Mouse (Mus musculus) retina, postnatal 7 days (tissue): Measurements from ENCODE around the gene Pepd.

ENCODE experiments used
- DNase-seq: peaks from one replicate; pipeline ENCODE4 v3.0.0-alpha.2; 2012; ENCODE audit warnings: low read depth, low spot score

Gene Pepd

DNA sequence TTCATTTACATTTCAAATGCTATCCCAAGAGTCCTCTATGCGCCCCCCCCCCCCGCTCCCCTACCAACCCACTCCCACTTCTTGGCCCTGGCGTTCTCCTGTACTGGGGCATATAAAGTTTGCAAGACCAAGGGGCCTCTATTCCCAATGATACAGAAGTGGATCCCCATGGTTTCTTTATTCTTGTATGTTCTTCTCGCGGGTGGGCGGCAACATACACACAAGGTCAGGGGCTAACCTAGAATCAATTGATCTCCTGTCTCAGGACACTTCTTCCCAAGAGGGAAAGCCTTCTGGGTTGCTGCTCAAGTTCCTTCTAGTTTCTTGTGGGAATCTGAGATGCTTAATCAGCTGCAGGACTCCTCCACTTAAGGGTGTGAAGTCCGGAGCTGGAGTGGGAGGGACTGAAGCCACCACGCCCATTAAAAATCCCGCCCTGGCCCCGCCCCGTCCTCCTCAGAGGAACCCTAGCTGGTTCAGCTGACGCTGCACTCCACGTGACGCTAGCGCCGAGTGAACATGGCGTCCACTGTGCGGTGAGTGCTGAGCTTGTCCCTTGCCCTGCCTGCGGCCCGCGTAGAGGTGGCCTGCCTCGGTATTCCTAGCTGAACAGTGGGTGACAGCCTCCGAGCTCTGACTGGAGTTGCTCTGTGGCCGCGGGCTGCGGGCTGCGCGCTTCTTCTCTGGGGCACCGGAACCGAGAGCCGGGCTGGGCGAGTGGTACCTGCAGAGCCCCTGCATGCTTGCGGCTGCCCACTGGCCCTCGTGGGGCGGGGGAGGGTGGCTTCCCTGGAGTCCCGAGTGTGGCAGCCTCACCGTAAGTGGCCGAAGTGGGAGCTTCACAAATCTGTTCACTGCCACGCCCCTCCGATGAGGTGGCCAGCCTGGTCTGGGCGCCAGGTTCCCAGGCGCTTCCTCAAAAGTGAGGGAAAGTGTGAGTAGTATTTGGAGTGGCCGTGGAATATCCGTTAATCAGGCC lies at the start of gene Pepd:
Gene Pepd, plus strand, starts transcription at position 461 of the 979 bp plus-strand sequence.
- peak; percentile 66 for DNase-seq

DNA sequence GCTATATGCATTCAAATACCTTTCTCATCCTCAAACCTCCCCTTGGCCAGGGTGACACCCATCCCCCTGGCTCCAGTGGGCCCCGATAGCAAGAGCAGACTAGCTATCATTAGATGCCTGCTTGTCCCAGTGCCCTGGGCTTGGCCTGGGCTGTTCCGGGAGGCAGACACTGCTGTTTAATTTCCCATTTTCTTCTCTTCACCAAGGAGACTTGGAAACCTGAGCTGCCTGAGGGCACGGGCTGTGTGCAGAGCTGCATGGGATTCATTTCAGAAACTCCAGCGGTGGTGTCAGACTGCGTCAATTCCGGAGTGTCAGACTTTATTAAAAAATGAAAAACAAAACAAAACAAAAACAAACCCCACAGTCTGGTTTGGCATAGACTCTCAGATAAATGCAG lies 44.9 kb upstream of the Pepd start:
- no peak for DNase-seq

DNA sequence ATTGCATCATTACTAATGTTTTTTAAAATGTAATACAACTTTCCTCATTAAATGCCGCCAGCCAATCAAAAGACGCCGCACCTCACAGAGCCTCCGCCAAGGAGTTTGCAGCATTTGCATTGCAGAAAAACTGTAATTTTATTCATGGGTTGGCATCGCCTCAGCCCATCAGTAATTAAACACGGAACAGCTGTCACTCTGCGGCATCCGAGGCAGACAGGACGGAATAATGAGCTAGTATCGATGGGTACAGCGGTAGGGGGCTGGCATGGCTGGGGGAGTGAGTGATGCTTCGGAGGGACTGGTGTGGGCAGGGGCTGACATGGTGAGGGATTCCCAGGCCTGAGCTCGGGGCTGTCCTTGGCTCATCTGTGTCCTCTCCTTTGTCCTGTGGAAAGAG lies 42.5 kb upstream of the Pepd start:
- no peak for DNase-seq

DNA sequence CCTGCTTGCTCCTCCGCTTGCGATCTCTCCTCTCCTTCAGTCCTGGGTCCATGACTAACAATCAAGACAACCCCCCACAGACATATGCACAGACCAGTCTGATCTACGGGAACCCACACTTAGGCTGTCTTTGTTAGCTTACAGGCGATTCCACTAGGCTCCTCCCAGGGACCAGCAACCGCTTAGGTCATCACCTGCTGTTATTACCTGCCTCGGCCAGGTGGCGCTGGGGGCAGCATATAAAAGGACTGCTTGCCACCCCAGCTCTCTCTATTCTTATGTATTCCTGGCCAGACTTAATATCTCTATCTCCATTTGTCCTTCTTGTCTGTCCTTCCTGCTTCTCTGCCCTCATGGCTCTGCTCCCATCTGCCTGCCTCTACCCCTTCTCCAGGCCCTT lies 35.4 kb upstream of the Pepd start:
- no peak for DNase-seq

DNA sequence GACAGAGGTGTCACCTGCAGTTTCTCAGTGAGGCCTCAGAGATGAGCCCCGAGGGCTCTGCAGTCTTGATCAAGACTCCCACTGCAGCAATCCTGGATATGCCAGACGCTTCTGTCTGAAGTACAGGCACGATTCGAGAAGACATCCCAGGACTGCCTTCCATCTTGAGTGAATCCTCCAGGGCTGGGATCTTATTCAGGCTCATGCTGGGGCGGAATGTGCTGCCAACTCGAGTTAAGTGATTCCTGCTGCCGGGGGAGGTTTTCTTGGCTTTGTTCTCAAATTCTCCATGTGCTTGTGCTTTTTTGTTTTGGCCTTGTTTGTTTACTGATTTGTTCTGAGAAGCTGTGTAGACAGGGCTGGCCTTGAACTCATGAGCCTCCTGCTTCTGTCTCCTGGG lies 34.4 kb upstream of the Pepd start:
- DNase-seq = no peak

DNA sequence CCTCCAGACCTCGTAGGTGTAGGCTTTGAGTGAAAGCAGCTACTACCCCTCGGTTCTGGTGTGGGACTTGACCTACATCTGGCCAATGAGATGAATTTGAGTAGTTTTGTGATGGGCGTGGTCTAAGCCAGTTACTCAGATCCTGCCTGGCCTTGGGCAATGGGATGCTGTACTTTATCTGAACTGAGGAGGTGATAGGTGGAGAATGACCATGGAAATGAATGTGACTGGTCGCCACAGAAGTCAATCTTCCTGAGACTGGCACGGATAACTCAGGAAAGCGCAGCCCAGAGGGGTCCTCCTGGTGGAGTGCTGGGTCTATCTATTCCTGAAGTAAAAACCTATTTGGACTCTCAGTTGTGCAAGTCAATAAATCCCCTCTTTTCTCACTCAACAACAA lies 23.7 kb upstream of the Pepd start:
- no peak for DNase-seq

DNA sequence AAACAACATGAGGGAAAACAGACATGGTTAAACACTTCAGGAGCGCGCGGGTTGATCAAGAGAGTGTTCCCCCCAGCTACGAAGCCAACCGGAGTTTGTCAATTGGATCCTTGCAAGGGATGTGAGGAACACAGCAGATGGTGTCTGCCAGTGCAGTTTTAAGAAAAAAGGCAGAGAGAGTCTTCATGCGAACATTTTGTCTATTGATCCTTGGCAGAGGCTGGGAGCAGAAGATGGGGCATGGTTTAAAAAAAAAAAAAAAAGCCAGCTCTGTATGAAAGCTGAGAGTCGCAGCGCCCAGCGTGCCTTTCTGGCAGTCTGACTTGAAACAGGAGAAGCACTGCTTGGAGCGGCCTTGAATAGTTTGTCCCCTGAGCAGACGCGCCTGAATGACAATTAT lies 23.3 kb upstream of the Pepd start:
- no peak for DNase-seq

DNA sequence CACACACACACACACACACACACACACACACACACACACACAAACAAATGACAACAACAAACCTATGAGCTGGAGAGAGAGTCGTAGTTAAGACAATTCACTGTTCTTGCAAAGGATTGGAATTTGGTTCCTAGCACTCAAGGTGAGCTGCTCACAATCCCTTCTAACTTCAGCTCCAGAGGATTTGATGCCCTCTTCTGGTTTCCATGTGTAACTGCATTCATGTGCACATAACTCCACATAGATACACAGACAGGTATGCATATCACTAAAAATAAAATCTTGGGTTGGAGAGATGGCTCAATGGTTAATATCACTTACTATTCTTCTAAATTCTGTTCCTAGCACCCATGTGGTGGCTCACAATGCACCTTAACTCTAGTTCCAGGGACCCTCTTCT lies 19.3 kb upstream of the Pepd start:
- DNase-seq = no peak

DNA sequence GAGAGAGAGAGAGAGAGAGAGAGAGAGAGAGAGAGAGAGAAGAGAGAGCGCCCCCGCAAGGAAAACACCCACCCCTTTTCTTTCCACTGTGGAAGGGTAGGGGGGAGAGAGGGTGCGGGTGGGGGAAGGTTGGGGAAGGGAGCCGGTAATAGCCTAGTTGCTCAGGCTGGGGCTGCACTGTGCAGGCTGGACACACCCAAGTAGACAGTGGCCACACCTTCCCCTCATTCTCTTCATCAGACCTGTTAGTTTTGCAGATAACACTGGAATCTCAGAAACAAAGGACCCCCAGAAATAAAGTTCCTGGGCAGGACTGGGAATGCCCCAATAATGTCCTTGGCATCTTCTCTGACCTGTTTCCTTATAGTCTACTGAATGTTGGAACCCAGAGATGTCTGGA lies 15.7 kb upstream of the Pepd start:
- no peak for DNase-seq

DNA sequence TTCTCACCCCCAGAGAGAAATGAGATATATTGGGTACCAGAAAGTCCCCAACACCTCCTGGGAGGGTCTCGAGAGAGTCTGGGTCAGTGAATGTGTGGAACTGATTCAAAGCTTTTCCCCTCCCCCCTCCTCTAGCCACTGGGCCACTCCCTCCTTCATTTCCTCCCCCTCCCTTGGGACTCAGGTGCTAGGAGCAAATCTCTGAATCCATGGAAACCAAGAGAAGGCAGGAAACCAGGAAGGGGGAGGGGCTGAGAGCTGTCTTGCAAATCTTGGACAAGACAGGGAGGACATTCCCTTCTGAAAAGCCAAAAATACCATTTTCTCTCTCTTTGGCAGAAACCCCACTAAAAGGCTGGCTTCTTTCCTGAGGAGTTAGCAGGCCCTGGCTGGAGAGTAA lies 15.1 kb upstream of the Pepd start:
- DNase-seq = no peak

DNA sequence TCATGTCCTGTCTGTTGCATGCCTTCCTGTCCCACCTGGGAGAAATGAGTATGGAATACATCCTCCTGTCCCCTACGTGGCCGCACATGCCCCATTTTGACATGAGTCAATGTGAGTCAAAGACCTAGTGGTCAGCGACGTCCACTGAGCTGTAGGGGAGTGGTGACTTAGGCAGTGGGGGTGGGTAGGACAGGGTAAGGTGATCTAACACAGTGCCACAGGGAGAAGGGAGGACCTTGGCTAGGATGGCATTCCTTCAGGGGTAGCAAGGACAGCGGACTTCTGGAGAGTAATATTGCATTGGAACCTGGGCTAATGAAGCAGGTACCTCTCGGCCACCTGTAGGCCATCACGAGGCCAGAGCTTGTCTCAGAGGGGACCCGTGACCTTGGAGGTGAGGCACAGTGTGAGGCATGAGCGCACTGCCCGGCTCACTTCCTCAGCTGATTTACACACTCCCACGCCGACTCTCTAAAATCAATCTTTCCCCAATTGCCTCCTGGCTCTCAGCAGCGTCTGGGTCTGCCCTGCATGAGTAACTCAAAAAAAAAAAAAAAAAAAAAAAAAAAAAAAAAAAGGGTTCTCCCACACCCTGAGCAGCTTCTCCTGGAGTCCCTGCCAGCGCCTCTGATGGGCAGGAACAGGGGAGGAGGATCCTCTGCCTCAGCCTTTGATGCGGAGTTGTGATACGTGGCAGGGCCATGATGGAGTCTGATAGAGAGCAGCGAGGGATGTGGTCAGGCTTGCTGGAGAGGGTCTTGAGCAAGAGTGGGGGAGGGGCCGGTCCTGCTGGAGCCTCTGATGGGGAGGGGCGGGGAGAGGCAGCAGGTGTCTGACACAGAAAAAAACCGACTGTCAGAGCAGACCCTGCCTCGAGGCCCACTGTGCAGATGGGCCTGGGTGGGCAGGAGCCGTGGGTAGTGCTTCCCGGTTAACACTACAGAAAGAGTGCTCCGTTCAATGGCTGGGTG lies 1.8 kb upstream of the Pepd start:
- no peak for DNase-seq

DNA sequence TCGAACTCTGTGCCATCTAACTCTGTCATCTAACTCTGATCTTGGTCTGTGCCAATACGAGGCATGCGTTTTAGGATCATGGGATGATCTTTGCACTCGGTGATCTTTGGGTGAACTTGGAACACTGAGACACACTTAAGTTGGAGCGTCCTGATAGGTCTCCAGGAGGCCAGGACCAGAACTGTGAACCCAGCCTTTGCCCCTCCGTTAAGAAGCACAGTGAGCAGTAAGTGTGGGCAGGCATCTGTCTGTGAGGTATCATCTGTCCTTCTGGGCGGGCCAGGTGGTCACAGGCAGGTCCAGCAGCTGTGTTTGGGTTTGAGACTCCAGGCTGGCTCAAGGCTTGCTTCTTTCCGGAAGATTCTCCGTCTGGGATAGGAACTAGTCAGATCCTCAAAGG lies 1.8 kb downstream of the Pepd start:
- no peak for DNase-seq

DNA sequence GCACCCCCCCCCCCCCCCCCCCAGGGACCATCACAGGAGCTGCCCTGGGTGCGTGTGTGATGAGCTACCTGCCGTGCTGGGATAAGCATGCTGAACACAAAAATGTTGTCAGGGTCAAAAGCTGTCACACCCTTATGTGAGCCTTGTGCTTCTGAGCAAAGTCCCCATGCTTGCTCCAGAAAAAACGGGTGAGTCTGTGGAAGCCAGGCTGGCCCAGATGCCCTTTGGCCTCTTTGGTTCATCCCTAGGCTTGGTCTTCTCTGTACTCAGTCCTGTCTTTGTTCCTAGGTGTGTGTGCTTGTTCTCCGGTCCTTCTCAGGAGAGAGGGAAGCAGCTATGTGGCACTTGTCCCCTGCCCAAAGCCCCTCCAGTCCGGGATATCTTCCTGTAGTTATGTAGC lies 3.4 kb downstream of the Pepd start:
- no peak for DNase-seq

DNA sequence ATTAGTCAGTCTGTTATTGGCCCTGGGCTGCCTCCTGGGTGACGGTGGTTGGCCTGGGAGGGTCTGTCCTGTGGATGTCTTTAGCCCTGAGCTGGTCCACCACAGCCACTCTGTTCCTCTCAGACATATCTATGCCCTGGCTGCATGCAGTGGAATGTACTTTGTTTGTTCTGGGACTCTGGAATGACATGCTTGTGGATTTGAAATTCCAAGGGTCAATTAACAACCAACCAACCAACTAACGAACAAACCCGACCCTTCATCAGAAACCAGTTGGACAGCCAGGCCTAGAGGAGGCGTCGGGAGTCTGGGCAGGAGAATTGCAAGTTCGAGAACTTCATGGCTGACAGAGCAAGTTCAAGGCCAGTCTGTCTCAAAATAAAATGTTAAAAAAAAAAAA lies 5.4 kb downstream of the Pepd start:
- no peak for DNase-seq

DNA sequence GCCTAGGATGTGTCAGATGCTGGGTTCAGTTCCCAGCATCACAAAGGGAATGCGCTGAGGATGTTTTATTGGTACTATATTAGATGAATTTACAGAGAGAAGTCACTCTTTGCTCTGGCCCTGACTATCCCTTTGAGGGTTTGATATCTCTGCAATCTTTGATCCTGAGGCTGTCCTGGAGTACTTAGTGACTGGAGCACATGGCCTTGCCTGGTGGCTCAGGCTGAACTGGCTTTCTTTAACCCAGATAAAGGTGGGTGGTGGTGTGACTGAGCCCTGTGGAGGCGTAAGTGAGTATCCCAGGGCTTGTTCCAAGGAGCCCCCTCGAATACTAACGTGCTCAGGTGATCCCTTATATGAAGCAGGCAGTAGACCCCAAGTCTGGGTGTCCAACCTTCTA lies 5.8 kb downstream of the Pepd start:
- no peak for DNase-seq

DNA sequence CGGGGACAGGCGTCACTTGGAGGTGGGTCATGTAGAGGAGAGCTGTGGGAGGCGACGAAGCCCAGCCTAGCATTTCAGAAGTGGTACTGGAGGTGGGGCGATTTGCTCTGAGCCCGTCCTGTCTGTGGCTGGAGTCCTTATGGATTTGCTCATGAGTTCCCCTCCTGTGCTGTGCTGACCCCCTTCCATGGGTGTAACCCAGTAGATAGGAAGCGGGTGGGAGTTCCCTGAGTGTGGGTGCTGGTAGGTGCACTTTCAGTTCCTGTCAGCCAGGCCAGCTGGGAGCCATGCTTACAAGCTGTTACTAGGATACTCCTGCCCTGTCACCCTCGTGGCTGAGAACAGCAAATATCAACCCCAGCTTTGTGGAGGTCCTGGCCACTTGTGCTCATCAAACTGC lies 6.2 kb downstream of the Pepd start:
- DNase-seq = no peak

DNA sequence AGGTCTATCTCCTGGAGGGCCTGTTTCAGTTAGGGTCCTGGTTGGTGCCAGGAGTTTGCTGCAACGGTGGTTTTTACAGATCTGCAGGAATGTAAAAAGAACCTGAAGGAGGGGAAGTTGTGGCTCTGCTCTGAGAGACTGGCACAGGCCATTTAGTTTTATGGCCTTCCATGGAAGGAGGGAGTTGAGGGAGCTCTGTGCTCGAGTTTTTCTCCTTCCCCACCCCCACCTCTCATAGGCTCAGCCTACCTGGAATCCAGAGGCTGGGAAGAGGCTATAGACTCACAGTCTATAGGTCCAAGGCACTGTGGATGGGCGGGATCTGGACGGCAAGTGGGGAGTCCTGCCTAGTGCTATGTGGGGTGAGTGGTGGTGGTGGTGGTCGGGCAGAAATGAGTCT lies 6.9 kb downstream of the Pepd start:
- DNase-seq = no peak

DNA sequence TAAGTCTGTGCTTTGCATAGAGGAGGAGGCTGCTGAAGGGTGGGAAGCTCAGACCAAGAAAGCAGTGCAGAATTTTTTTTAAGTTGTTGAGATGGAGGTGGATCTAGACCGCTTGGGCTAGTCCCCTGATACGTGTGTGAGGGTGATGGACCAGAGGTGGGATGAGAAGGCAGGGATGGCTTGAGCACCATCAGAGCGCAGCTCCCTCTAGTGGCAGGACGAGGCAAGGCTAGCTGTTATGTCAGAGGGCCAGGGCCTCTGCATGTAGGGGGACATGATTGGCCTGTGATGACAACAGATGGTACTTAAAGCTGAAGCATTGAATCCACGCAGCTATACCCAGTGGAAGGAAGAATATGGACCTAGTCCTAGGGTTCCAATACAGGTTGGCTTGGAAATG lies 7.6 kb downstream of the Pepd start:
- DNase-seq = no peak

DNA sequence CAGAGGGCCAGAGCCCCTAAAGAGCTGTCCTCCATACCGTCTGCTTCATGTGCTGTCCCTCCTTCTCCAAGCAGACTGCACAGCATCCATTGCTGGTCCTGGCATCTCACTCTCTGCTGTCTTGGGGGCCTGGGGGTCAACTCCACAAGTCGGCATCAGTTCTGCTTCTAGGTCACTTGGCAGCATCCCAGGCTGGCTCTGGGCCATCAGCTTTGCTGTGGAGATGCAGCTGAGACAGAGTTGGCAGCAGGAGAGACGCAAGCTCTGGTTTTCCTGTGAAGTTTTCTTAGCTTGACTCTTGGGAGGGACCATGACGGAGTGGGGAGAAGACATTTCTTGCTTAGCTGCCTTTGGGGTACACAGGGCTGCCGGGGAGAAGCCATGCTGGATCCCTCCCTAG lies 13.0 kb downstream of the Pepd start:
- DNase-seq = no peak

DNA sequence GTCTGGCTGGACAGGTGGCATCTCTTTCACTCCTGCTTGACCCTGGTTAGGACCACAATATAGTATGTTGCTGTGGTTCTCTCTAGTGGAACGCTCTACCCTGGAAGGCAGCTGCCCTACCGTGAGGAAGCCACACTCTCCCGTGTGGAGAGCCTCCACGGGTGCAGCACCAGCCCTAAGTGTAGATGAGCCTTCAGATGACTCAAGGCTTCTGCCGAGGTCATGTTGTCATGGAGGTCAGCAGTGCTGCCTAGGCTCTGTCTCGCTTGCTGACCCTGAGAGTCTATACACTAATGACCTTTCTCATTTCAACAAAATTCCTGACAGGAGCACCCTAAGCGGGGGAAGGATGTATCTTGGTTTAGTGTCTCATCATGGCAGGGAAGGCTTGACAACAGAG lies 13.8 kb downstream of the Pepd start:
- no peak for DNase-seq

DNA sequence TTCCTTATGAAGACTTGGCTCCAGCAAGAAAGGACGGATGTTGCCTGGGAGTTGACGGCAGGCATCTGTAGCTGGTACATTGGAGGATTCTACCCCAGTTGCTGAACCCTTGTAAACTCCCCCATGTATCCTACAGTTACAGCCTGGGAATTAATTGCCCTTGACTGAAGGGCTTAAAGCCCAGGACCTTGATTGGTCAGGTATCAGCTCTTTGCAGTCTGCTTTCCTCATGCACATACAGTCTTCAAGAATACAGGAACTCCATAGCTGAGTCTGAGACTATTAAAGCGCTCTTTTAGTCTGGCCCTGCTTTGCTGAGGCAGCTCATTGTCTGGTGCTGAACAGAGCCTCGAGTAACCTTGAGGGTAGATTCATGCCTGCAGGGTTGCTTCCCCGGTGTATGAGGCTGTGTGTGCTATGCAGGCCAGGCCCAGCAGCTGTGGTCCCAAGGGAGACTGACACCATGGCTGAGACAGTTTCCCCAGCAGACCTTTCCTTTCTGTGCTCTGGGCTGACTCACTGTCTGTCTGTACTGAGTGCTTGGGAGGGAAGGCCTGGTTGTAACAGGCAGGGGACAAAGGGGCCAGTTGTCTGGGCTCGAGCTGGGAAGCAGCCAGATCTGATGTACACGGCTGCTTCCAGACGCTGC lies 17.6 kb downstream of the Pepd start:
- no peak for DNase-seq

DNA sequence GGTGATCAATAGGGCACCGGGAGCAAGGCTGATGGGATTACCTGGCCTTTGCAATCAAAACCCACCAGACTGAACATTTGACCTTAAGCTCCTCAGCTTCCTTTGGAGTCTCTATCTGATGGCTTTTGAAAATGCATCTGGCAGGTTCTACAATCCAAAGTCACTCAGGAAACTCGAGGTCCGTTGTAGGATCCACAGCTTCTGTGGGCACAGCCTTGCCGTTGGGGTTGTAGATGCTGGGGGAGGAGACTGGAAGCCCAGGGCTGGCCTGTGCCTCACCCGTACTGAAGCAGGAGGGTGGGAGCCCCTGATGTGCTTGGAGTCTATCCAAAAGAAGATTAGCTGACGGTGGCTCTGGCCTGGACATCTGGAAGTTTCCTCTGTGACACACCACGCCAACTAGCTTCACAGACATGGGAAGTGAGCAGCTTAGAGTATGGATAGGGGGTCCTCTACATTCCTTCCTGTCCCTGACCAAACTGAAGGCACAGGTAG lies 18.1 kb downstream of the Pepd start:
- no peak for DNase-seq
